Mouse (Mus musculus): ENCODE data around the gene Slc25a33.
"Not testable (repeated sequence)": the region's sequence is repeated elsewhere in the genome, so short reads cannot be mapped to it uniquely, and the experiment has no call there.

Slc25a33 gene

DNA sequence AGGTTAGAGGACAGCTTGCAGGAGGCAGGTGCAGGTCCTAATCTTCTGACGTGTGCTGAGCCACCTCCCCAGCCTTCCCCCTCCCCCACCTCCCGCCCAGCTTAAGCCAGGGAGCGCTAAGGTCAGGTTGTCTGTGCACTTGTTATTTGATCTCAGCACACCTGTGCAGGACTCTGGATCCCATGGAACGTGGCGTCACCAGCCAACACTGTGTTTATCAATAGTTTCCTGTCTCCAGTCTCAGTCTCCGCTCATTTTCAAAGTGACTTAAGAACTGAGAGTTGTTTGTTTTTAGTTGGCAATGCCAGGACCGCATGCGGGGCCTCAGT, 19.9 kb upstream of the Slc25a33 start:
- DNase-seq = no peak

DNA sequence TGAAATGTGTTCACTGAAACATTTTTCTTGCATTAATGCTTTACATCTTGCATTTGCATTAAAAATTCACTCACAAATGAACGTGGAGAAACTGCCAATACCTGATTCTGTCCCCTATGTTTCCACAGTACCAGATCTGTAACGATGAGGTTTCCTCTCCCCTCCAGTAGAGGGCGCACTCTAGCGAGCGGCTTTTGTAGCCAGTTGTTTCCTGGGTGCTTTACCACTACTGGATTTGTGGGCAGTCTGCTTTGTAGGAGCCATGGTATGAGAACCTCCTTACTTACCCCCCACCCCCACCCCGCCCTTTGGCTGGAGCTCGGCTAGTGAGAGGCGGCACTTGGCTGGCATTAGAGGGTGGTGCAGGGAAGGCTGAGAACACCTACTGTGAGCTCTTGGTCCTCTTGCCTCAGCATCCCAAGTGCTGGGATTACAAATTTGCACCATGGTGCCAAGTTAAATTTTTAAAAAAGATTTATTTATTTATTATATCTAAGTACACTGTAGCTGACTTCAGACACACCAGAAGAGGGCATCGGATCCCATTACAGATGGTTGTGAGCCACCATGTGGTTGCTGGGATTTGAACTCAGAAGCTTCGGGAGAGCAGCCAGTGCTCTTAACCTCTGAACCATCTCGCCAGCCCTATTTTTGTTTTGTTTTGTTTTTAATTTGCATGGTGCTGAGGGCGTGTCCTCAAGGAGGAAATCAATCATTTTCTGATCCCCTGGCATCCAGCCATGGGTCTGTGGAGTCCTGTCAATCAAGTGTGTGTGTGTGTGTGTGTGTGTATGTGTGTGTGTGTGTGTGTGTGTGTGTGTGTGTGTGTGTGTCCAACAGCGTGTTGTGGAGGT, 19.3 kb upstream of the Slc25a33 start:
- peak; percentile 75 to 76 for DNase-seq

- DNase-seq = no peak
Observed at GRCm38 (mm10) chr4:149792159-149792800, 18.2 kb upstream of the Slc25a33 start.

DNA sequence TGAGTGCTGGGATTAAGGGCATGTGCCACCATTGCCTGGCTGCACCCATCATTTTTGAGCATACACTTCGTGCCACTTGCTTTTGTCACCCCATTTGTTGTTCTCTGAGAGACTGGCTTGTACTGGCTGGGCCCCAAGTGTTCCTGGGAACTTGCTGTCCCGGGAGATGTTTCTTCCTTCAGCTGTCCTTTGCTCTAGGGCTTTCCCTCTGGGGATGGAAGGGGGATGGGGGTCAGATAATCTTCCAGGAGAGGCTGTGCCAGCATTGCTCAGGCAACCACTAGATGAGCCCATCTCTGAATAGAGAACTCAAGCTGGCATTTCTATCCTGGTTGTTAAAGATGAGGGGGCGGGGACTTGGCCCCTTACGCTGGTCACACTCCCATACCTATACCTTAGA, 17.4 kb upstream of the Slc25a33 start:
- DNase-seq = no peak

- DNase-seq = no peak
Observed at GRCm38 (mm10) chr4:149790969-149791368, 16.9 kb upstream of the Slc25a33 start.

GRCm38 (mm10) chr4:149790546-149790945, 16.5 kb upstream of the Slc25a33 start:
- DNase-seq = no peak

GRCm38 (mm10) chr4:149789421-149790194, 15.5 kb upstream of the Slc25a33 start:
- no peak for DNase-seq

GRCm38 (mm10) chr4:149784901-149785300, 10.8 kb upstream of the Slc25a33 start:
- DNase-seq = no peak

- no peak for DNase-seq
Observed at GRCm38 (mm10) chr4:149784371-149784770, 10.3 kb upstream of the Slc25a33 start.

- DNase-seq = no peak
Observed at GRCm38 (mm10) chr4:149782975-149783374, 8.9 kb upstream of the Slc25a33 start.

DNA sequence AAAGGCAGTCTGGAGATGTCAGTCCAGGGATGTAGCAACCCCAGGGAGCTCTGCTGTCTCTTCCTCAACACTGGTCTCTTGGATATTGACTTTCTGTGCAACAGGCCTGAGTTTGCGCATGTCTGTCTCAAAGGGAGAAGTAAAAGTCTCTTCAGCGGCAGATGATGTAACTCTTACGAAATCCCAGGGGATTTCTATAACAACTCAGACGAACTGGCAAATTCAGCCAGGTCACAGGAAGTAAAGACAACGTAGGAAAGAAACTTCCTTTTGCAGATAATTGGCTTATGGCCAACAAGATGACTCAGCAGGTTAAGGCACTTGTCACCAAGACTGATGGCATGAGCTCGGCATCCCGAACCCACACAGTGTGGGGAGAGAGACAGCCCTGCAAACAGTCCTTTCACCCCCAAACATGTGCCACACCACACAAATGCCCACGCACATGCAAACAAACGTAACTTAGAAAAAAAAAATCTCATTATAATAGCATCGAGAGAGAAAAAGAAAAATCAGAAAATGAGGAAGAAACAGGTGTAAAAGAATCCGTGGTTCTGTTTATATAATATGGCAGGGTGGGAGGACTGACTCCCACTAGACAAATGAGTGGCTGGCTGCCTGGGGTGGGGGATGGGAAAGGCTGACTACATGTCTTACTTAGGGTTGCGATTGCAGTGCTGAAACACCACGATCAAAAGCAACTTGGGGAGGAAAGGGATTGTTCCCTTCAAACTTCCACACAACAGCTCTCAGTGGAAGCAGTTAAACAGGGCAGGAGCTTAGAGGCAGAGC, 6.7 kb upstream of the Slc25a33 start:
- DNase-seq = peak; percentile 58 to 61

- no peak for DNase-seq
Observed at GRCm38 (mm10) chr4:149779966-149780365, 5.9 kb upstream of the Slc25a33 start.

GRCm38 (mm10) chr4:149777126-149777525, 3.0 kb upstream of the Slc25a33 start:
- no peak for DNase-seq

DNA sequence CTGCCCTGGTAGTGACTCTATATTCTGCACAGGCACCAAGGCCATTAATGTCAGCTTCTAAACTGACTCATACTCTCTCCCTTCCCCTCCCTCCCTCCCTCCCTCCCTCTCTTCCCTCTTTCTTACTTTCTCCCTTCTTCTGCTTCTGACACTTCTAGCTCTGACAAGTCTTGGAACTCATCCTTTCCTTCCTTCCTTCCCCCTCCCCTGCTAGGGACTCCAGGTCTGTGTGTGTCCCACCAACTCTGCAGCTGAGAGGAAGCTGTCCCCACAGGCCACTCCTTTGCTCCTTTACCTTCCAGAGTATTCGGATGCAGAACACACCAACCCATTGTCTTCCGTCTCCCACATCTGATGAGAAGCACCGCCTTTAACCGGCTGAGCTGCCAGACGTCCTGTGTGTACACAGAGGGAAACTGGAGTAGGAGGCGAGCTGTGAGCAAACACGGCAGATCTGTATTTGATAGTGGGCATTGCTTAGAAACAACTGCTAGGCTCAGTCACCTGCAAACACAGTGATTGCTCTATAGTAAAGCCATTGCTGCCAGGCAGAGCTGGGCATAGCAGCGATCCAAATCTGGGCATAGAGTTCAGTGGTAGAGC, 1.8 kb upstream of the Slc25a33 start:
- no peak for DNase-seq

- DNase-seq = no peak
Observed at GRCm38 (mm10) chr4:149775330-149775729, 1.3 kb upstream of the Slc25a33 start.

DNA sequence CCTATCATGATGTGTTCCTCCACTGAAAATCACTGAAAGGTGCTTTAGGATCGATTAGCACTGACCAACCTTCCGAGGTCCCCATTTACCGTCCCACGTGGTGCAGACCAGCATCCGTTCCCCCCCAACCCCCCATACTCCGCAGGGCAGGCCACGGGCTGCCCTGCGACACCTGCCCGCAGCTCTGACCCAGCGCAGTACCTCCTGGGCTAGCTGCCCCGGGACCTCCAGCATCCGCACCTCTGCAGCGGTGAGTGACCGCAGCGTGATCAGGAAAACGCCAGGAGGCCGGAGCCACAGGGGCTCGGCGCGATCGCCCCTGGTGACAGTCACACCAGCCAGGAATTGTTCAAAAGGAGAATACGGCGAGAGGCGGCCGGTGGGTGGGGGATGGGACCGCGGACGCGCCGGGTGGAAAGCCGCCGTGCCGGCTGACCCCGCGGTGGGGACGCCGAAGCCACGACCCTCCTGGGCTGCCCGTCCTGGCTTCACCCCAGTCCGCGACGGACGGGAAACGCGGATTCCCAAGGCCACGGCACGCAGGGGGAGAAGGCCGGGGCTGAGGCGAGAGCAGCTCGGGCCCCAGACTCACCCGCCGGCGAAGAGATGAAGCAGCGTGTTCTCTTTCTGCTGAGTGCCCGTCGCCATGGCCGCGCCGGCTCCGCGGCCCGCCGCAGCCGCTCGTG, 526 bp downstream of the Slc25a33 start:
- no peak for DNase-seq

DNA sequence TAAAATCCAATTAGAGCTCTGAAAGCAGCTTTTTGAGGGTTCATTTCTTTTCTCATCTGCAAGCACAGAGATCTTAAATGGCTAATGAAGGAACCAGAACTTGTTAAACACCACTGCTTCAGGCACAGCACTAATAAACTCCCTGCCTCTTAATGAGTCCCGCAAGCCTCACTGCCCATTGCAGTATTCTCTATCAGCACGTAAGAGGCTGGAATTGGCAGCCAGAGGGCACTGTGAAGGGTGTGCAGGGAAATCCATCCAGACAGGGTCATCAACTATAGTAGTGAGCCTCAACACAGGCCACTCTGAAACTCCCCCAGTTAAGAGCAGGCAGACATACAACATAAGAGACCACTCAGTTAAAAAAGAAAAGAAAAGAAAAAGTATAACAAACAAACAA, 1.7 kb downstream of the Slc25a33 start:
- DNase-seq = no peak

GRCm38 (mm10) chr4:149765201-149765600, 8.9 kb downstream of the Slc25a33 start:
- DNase-seq = no peak

GRCm38 (mm10) chr4:149763335-149763734, 10.7 kb downstream of the Slc25a33 start:
- no peak for DNase-seq

GRCm38 (mm10) chr4:149759517-149759916, 14.6 kb downstream of the Slc25a33 start:
- no peak for DNase-seq

- DNase-seq = no peak
Observed at GRCm38 (mm10) chr4:149758423-149758822, 15.7 kb downstream of the Slc25a33 start.

GRCm38 (mm10) chr4:149756546-149756945, 17.5 kb downstream of the Slc25a33 start:
- DNase-seq = not testable (repeated sequence)

All from B cell, adult 2 months (primary cell).